Mouse (Mus musculus): ENCODE data around the gene Hdhd5. TPM values are rescaled to one million over a fixed set of nuclear protein-coding genes. Genes with fewer than 3 reads are reported as not detected.

Gene Hdhd5
- polyA plus RNA-seq, 1 experiment: 62.4 TPM

GRCm38 (mm10) chr6:120491064-120491463, 40.1 kb downstream of the Hdhd5 start:
- Histone ChIP-seq H3K4me3 (ENCODE audit: control insufficient read depth, insufficient read depth, low read length) (no peak overlapping the region), H3K36me3 (ENCODE audit: control insufficient read depth, insufficient read depth, low read length) (no peaks in the 10 kb centered on the region), H3K4me1 (replicated peaks; ENCODE audit: control insufficient read depth, insufficient read depth, low read length) (peaks cover 55% of the 10 kb centered on the region), H3K27ac (ENCODE audit: control insufficient read depth, insufficient read depth, low read length) (no peak overlapping the region), H3K27me3 (ENCODE audit: control insufficient read depth, insufficient read depth, low read length) (peaks cover 28% of the 10 kb centered on the region)
- DNase-seq: no peak
- no peak for TF ChIP-seq POLR2A (IDR thresholded peaks at IDR 0.05; ENCODE audit: control insufficient read depth, extremely low read depth, insufficient read depth, low read length, poor library complexity)
- TF ChIP-seq CTCF (IDR thresholded peaks at IDR 0.05; ENCODE audit: borderline replicate concordance, control insufficient read depth, extremely low read depth, insufficient read depth, low read length, poor library complexity): no peak
- WGBS: 93% methylated on average over 7 of the region's 7 CpGs

- Histone ChIP-seq H3K4me3 (ENCODE audit: control insufficient read depth, insufficient read depth, low read length) (no peak overlapping the region), H3K27me3 (ENCODE audit: control insufficient read depth, insufficient read depth, low read length) (peaks cover 25% of the 10 kb centered on the region), H3K4me1 (replicated peaks; ENCODE audit: control insufficient read depth, insufficient read depth, low read length) (peaks cover 71% of the 10 kb centered on the region), H3K27ac (ENCODE audit: control insufficient read depth, insufficient read depth, low read length) (peak overlapping the region; percentile 29; the same call in 1 of the 2 replicates), H3K36me3 (ENCODE audit: control insufficient read depth, insufficient read depth, low read length) (peaks cover under 1% of the 10 kb centered on the region; the same call in 1 of the 2 replicates)
- no peak for TF ChIP-seq POLR2A (IDR thresholded peaks at IDR 0.05; ENCODE audit: control insufficient read depth, extremely low read depth, insufficient read depth, low read length, poor library complexity)
- WGBS: 57% methylated on average over 2 of the region's 2 CpGs
- DNase-seq: no peak
Measured at GRCm38 (mm10) chr6:120489461-120489860, 41.7 kb downstream of the Hdhd5 start.

GRCm38 (mm10) chr6:120488647-120489046, 42.5 kb downstream of the Hdhd5 start:
- TF ChIP-seq CTCF (IDR thresholded peaks at IDR 0.05; ENCODE audit: borderline replicate concordance, control insufficient read depth, extremely low read depth, insufficient read depth, low read length, poor library complexity) (no peak), POLR2A (IDR thresholded peaks at IDR 0.05; ENCODE audit: control insufficient read depth, extremely low read depth, insufficient read depth, low read length, poor library complexity) (no peak)
- WGBS: 25% methylated on average over 3 of the region's 3 CpGs
- H3K4me3 ChIP-seq (ENCODE audit: control insufficient read depth, insufficient read depth, low read length): no peak overlapping the region
- no peak for DNase-seq
- peaks cover 65% of the 10 kb centered on the region for H3K4me1 ChIP-seq (replicated peaks; ENCODE audit: control insufficient read depth, insufficient read depth, low read length)
- H3K27ac ChIP-seq (ENCODE audit: control insufficient read depth, insufficient read depth, low read length): peak overlapping the region; percentile 24; the same call in 1 of the 2 replicates
- H3K27me3 ChIP-seq (ENCODE audit: control insufficient read depth, insufficient read depth, low read length): peaks cover 17% of the 10 kb centered on the region
- H3K36me3 ChIP-seq (ENCODE audit: control insufficient read depth, insufficient read depth, low read length): peaks cover 3% of the 10 kb centered on the region; the same call in 1 of the 2 replicates

- 6% methylated on average over 8 of the region's 8 CpGs for WGBS
- Histone ChIP-seq H3K27me3 (ENCODE audit: control insufficient read depth, insufficient read depth, low read length) (no peaks in the 10 kb centered on the region), H3K4me3 (ENCODE audit: control insufficient read depth, insufficient read depth, low read length) (no peak overlapping the region), H3K27ac (ENCODE audit: control insufficient read depth, insufficient read depth, low read length) (peak overlapping the region; percentile 7; the same call in 1 of the 2 replicates), H3K36me3 (ENCODE audit: control insufficient read depth, insufficient read depth, low read length) (peaks cover 21% of the 10 kb centered on the region), H3K4me1 (replicated peaks; ENCODE audit: control insufficient read depth, insufficient read depth, low read length) (peaks cover 50% of the 10 kb centered on the region)
- DNase-seq: peak; percentile 70
- no peak for TF ChIP-seq CTCF (IDR thresholded peaks at IDR 0.05; ENCODE audit: borderline replicate concordance, control insufficient read depth, extremely low read depth, insufficient read depth, low read length, poor library complexity)
- TF ChIP-seq POLR2A (IDR thresholded peaks at IDR 0.05; ENCODE audit: control insufficient read depth, extremely low read depth, insufficient read depth, low read length, poor library complexity): no peak
Measured at GRCm38 (mm10) chr6:120486051-120486510, 45.0 kb downstream of the Hdhd5 start.

- Histone ChIP-seq H3K4me3 (ENCODE audit: control insufficient read depth, insufficient read depth, low read length) (no peak overlapping the region), H3K27ac (ENCODE audit: control insufficient read depth, insufficient read depth, low read length) (no peak overlapping the region), H3K27me3 (ENCODE audit: control insufficient read depth, insufficient read depth, low read length) (no peaks in the 10 kb centered on the region), H3K4me1 (replicated peaks; ENCODE audit: control insufficient read depth, insufficient read depth, low read length) (peaks cover 49% of the 10 kb centered on the region), H3K36me3 (ENCODE audit: control insufficient read depth, insufficient read depth, low read length) (peaks cover 31% of the 10 kb centered on the region)
- TF ChIP-seq POLR2A (IDR thresholded peaks at IDR 0.05; ENCODE audit: control insufficient read depth, extremely low read depth, insufficient read depth, low read length, poor library complexity) (no peak), CTCF (IDR thresholded peaks at IDR 0.05; ENCODE audit: borderline replicate concordance, control insufficient read depth, extremely low read depth, insufficient read depth, low read length, poor library complexity) (no peak)
- WGBS: 24% methylated on average over 3 of the region's 3 CpGs
- no peak for DNase-seq
Measured at GRCm38 (mm10) chr6:120485038-120485437, 46.1 kb downstream of the Hdhd5 start.

- H3K4me3 ChIP-seq (ENCODE audit: control insufficient read depth, insufficient read depth, low read length): no peak overlapping the region
- H3K36me3 ChIP-seq (ENCODE audit: control insufficient read depth, insufficient read depth, low read length): peaks cover 49% of the 10 kb centered on the region
Measured at GRCm38 (mm10) chr6:120483211-120483626, 47.9 kb downstream of the Hdhd5 start.

GRCm38 (mm10) chr6:120482756-120483155, 48.4 kb downstream of the Hdhd5 start:
- Histone ChIP-seq H3K4me3 (ENCODE audit: control insufficient read depth, insufficient read depth, low read length) (no peak overlapping the region), H3K27ac (ENCODE audit: control insufficient read depth, insufficient read depth, low read length) (peak overlapping the region; percentile 11; the same call in 1 of the 2 replicates), H3K27me3 (ENCODE audit: control insufficient read depth, insufficient read depth, low read length) (no peaks in the 10 kb centered on the region), H3K36me3 (ENCODE audit: control insufficient read depth, insufficient read depth, low read length) (peaks cover 54% of the 10 kb centered on the region), H3K4me1 (replicated peaks; ENCODE audit: control insufficient read depth, insufficient read depth, low read length) (peaks cover 34% of the 10 kb centered on the region)
- TF ChIP-seq CTCF (IDR thresholded peaks at IDR 0.05; ENCODE audit: borderline replicate concordance, control insufficient read depth, extremely low read depth, insufficient read depth, low read length, poor library complexity): no peak
- TF ChIP-seq POLR2A (IDR thresholded peaks at IDR 0.05; ENCODE audit: control insufficient read depth, extremely low read depth, insufficient read depth, low read length, poor library complexity): no peak
- no peak for DNase-seq
- WGBS: 80% methylated on average over 6 of the region's 6 CpGs

More at GRCm38 (mm10) chr6:120483211-120483626, 47.9 kb downstream of the Hdhd5 start:
- DNase-seq: peak; percentile 74
- no peaks in the 10 kb centered on the region for H3K27me3 ChIP-seq (ENCODE audit: control insufficient read depth, insufficient read depth, low read length)
- H3K27ac ChIP-seq (ENCODE audit: control insufficient read depth, insufficient read depth, low read length): peak overlapping the region; percentile 11; the same call in 1 of the 2 replicates
- WGBS: 55% methylated on average over 8 of the region's 8 CpGs
- TF ChIP-seq CTCF (IDR thresholded peaks at IDR 0.05; ENCODE audit: borderline replicate concordance, control insufficient read depth, extremely low read depth, insufficient read depth, low read length, poor library complexity) (no peak; the same call in 1 of the 2 replicates), POLR2A (IDR thresholded peaks at IDR 0.05; ENCODE audit: control insufficient read depth, extremely low read depth, insufficient read depth, low read length, poor library complexity) (no peak)
- peaks cover 35% of the 10 kb centered on the region for H3K4me1 ChIP-seq (replicated peaks; ENCODE audit: control insufficient read depth, insufficient read depth, low read length)
